Mouse (Mus musculus) thymus, adult 18-20 months (tissue): ENCODE results near the gene Dennd4a.

Experiments
- DNase-seq, 2 experiments: peaks; one replicate each; pipeline ENCODE4 v3.0.0; 2022; ENCODE audit warnings: mixed read lengths in 2 of 2

Gene Dennd4a

DNA sequence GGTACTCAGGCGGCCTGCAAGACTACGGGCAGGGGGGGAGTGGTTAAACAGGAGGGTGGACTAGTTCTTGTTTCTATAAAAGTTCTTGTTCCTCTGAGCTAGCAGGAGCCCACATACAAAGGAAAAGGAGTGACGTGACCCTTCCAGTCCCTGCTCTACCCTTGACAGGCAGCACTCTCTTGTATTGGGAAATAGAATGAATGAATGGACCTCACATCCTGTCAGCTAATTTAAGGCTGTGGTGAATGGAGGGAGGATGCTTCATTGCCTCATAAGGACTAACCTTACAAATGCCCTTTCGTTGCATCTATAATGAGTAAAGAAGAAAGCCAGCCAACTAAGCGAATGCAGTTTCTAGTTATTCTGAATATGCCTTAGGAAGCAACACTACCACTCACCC is 114.6 kb downstream of the Dennd4a start:
- no peak for DNase-seq

DNA sequence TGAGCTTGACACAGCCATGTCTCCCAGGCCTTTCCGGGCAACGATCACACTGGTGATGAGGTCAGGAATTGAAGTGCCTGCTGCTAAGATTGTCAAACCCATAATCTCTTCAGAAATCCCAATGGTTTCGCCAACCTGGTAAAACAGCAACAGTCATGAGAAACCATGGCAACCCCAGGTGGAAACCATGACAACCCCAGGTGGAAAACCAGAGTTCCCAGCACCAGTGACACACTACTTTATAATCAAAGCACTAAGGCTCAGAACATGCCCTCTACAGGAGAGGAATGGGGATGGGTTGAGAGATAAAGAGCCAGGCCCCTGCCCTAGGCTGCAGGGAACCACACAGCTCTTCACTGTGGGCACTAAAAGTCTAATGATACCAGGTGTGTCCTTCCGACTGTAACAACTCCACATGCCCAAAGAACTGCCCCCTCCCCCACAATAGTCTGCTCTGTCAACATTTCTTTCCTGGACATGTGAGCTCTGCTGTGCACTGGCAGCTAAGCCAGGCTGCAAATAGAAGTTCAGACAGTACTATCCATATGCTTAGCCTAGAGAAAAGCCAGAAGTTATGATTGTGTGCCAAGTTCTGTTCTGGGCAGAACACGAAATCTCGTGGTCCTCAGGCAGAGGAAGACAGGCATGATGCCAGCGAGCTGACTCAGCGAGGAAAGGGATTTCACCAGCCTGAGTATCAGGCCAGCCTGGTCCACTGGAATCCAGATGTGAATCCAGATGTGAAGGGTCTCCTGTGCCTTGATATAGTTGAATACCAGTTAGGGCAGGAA is 115.3 kb downstream of the Dennd4a start:
- DNase-seq: no peak

DNA sequence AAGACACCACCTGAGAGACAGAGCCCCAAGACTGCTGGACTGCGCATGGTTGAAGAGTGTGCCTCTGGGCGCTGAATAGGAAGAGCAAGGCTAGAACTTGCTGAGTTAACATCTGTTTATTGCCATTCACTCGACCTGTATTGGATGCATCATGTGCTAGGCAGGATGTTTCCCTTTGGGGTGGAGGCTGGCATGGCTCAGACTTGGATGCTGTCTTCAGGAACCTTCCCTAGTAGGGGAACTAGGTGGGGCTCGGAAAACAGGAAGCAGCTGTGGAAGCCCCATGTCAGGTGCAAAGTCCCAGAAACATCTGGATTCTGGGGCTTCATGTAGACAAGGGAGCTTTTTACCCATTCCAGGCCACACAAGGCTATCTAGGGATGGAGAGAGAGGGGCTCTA is 119.1 kb downstream of the Dennd4a start:
- DNase-seq: no peak

DNA sequence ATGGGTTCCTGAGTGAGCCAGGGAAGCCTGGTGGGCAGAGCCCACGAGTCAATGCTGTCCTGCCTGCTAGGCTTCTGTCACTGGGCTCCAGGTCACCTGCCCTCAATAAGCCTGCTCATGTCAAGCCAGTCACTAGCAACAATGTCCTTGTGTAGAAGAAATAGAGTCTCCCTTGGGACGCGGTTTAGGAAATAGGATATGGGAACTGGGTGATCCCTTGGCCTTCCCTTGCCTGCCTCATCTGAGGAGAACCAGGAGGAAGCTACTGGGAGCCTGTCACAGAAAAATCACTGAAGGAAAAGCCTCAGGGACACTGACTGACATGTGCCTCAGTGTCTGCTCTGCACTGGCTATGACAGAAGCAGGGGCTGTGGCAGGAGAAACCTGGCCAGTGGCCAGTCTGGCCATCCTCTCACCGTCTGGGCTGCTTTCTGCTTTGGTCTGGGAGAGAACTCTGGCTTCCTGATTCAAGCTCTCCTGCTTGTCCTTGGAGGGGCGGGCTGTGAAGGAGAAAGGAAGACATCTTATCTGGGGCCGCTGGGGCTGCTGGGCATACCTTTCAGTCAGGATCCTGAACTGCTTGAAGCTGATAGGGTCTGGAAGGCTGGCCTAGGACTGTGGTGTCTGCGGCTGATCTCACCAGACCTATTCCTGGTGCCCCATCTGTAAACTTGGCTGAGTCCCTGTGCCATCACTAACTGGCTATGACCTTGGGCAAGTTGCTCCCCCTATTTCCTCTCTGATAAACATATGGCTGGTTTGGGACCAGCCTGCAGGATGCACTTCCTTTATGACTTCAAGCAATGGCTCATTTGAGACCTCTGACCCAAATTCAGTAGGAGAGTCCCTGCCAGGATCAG is 120.8 kb downstream of the Dennd4a start:
- DNase-seq: no peak

DNA sequence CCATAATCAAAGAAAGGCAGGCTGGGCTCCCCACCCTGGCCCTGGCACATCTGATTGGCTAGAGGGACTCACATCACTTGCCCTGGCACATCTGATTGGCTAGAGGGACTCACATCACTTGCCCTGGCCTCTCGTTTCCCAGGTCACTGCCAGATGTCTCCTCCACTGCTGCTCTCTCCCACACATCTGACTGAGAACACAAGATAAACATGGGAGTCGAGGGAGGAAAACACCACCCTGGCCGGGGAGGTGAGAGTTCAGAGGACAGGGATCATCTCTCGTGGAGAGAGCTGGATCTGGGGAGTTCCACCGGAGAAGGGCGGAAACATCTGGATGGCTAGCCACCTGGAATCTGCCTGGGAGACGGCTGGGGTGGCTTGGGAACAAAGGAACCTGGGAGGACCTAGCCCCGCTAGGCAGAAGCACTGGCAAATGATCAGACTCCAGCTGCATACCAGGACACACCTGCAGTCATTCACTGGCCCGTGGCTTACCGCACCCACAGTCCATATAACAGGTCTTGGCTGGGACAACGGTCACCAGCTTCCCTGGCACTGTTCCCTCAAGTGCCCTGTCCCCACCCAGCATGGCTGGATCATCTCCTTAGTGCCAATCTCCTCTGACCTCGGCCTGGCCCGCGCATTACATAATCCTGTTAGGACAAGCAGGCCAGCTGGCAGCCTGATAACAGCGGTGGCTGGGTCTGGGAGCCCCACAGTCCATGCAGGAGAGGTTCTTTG is 123.0 kb downstream of the Dennd4a start:
- DNase-seq: no peak

DNA sequence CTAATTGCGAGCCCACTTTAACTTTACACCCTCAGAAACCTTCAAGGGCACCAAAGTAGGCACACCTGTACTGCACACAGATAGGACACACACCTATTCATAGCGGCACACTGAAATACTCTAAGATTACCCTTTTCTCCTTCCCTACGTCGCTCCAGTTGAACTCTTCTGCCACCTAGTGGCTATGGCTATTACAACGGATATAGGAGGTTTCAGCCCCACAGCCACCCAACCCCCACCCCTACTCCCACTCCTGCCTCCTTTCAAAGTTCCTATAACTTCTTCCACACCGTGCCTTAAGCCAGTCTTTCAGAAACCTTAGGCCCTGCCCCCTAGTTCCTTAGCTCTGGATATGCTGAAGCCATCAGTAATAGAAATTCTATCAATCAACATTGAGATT is 125.4 kb downstream of the Dennd4a start:
- peak in 1 of 2 experiments; percentile 32 for DNase-seq

DNA sequence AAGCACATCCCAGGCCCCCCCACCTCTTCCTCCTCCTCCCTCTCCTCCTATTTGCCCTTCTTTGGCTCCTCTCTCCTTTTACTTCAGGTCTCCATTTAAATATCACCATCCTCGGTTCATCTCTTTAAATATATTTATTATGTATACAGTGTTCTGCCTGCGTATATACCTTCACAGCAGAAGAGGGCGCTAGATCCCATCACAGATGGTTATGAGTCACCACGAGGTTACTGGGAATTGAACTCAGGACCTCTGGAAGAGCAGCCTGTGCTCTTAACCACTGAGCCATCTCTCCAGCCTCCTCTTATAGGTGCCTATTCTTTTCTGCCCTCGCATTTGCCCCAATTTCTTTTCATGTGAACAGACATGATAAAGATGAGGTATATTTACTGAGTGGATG is 126.4 kb downstream of the Dennd4a start:
- no peak for DNase-seq

DNA sequence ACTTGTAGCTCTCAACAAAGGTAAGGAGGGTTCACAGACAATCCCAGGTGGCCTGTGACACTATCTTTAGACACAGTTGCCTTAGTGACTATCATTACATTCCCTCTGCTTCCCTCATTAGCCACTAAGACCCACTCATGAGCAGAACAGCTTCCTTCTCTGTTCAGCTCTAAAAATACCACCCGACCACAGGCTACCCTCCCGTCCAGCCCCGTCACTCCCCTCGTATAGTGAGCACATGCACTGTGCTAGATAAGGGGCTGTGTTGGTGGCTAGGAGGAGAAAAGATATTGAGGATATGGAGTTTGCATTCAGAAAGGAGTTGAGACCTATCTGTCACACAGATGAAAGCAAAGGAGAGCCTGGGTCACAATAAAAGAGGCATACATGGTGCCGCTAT is 127.4 kb downstream of the Dennd4a start:
- DNase-seq: no peak

DNA sequence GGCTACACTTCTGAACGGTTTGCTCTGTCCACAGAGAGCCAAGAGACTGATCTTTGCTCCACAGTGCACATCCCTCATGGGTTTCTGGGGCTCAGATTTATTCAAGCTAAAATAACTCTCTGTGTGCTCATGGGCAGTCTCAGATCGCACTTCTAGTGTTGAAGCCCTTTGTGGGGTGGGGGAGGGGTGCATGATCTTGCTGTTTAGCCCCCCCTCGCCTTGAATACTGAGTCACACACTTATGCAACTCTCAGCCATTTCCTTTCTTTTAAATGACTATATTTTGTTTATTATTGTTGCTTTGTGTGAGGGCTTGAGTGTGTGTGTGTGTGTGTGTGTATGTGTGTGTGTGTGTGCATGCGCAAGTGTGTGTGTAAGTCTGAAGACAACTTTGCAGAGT is 128.1 kb downstream of the Dennd4a start:
- DNase-seq: no peak

DNA sequence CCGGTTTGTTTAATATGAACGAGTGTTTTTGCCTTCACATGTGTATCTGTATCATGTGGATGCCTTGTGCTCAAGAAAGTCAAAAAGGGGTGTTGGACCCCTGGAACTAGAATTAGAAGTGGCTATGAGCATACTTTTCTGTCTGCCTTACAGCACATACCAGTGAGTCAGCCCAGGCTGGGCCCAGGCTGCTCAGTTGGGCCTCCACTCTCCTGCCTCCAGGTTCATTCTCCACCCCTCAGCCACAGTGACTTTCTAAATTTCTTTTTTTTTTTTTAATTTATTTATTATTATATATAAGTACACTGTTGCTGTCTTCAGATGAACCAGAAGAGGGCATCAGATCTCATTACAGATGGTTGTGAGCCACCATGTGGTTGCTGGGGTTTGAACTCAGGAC is 128.7 kb downstream of the Dennd4a start:
- DNase-seq: no peak

DNA sequence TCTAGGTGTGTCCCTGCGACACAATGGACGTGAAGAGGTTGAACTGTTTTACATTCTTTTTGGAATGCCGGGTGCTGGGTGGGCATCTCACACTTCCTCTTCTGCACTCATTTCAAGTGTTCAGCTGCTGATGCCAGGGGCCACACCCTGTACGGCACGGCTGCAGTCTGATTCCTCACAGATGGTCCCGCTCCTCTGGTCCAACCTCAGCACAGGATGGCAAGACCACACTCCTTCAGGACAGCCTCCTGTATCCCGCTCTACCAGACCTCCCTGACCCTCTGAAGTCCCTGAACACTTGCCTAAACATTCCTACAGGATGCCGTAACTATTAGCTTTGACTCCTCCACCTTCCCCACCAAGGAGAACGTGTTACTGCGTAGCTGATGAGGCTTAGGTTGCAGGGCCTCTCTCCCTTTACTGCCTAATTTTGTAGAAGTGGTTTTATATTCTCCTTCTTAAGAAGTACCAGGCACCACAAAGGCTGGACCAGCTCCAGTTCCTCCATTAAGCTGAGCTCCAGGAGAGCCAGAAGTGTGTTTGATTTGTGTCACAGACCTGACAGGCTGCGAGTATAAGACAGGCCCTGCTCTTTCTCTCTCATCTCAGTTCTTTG is 129.7 kb downstream of the Dennd4a start:
- no peak for DNase-seq

DNA sequence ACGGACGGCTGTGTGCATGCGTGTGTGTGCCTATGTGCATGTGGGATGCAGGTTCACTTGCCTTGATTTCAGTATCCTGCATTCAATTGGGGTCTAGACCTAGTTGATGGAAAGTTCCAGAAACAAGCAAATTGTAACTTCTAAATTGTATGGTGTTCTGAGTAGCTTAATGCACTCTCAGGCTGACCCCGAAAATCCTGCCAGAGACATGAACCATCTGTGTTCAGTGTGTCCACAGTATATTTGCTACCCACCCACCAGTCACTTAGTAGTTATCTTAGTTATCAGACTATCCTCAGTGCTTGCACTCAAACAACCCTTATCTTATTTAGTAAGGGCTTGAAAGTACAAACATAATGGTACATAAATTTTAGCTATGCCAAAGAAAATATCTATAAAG is 130.5 kb downstream of the Dennd4a start:
- no peak for DNase-seq

DNA sequence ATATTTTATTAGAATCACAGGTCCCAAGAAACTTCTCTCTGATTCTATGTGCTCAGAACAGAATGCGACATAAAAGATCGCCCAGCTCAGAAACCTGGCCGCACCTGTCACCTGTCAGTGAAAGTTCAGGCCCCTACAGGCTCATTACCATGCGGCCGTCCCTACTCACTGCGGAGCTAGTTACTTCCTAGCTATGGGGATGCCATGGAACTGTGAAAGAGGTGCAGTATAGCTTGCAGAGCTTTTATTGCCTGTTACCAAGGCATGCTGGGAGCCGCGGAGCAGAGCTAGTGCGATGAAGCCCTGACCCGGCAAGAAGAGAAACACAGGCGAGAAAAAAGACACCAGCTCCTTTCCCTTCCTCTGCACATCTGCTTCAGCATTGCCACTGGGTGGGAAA is 132.9 kb downstream of the Dennd4a start:
- DNase-seq: no peak

DNA sequence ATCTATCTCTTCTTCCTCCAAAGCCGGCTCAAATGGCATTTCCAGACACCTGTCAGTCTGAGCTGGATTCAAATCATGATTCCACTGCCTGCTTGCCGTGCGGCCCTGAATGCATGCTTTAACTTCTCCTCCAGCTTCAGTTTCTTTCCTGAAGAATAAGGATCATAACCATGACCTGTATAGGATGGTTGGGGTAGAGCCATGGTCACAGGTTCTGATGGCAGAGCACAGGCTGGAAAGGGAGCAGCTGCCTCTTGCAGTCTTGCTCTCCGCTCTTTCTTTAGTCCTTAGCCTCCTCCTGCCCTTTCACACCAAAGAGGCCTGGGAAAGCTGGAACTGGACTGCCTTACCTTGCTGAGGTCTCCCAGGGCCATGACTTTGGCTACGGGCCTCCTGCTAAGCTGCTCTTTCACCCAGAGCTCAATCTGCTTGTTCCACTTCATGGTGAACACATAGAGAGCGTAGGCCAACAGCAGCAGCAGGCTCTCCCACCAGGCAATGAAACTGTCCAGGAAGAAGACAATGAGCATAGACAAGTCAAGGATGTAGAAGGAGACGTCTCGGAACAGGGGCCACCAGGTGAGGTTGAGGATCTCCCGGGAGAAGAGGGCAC is 136.4 kb downstream of the Dennd4a start:
- DNase-seq: no peak

DNA sequence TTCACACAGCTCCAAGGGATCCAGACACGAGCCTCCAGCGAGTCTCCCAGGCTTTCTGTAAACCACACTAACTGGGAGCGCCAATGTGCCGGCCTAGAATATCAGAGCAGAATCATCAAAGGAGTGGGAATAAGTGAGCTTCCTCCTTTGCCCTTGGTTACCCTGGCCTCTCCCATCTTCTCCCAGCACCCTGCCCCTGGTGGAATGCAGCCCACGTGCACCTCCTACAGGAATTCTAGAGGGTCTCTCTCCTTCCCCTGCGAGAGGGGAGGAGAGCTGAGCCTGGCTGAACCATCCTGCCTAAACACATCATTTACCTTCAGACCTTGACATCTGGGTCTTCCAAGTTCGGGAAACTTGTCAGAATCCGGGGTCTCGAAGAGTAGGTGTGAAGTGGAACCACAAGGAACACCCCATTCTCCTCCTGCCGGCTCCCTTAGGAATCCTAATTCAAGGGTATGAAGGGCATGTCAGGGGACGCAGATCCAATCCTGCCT is 140.1 kb downstream of the Dennd4a start, which contains the start of gene Slc24a1:
Gene Slc24a1, minus strand, starts transcription at position 447 of the 497 bp plus-strand sequence.
- DNase-seq: no peak

DNA sequence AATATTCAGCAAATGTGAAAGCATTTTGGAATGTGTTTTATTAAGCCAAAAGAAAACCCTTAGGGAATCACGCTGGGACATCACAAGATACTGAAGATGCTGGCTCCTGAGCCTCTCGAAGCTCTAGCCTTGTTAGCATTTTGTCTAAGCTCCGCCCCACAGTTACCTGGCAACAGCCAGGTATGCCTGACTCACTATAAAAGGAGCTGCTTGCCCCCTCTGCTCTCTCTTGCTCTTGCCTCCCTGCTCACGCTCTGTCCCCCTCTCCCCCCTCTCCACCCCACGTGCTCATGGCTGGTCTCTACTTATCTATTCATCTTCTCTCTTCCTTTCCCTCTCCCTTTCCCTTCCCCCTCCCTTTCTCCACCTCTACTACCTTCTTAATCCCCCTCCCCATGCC is 140.9 kb downstream of the Dennd4a start:
- no peak for DNase-seq

DNA sequence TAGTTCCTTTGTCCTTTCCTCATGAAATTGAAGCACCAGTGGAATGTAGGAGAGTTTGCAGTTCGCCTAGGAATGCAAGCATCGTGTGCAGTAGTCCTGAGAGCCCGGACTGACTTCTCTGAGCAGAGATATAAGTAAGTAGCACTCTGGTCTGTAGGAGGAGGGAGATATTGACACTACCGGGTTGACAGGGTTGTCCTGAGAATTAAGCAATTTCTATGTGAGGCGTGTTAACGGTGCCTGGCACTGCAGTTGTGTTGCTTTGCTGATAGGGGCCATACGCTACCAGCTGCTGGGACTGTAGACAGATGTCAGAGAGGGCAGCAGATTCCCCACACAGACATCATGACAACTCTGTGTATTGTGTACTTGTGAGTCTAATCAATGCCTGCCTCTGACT is 142.1 kb downstream of the Dennd4a start:
- DNase-seq: no peak

DNA sequence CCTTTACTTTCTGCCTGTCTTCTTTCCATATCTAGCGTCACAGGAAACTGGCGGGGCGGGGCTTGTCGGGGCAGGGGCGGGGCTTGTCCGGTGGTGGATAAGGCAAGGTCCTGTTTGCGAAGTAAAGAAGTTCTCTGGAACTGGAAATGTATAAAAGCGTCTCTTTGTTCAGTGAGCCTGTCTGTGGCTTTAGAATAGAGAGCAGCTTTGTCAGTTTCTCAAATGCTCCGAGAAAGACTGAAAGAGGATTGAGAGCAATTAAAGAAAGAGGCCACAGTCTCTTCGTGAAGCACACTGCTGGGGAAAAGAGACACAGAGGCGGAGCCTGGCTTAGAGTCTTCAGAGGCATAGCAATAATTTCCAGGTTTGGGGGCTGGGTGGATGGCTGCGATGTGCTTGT is 145.2 kb downstream of the Dennd4a start:
- DNase-seq: no peak

DNA sequence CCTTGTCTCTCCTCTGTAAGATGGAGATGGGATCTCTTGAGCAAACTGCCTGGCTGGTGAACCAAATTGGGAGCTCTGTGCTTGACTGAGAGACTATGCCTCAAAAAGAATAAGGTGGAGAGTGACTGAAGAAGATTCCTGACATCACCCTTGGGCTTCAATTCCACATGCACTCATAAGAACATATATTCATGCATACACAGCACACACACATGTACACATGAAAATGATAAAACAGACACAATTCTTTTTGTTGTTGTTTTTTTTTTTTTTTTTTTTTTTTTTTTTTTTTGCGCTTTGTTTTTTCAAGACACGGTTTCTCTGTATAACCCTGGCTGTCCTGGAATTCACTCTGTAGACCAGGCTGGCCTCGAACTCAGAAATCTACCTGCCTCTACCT is 146.1 kb downstream of the Dennd4a start:
- no peak for DNase-seq

DNA sequence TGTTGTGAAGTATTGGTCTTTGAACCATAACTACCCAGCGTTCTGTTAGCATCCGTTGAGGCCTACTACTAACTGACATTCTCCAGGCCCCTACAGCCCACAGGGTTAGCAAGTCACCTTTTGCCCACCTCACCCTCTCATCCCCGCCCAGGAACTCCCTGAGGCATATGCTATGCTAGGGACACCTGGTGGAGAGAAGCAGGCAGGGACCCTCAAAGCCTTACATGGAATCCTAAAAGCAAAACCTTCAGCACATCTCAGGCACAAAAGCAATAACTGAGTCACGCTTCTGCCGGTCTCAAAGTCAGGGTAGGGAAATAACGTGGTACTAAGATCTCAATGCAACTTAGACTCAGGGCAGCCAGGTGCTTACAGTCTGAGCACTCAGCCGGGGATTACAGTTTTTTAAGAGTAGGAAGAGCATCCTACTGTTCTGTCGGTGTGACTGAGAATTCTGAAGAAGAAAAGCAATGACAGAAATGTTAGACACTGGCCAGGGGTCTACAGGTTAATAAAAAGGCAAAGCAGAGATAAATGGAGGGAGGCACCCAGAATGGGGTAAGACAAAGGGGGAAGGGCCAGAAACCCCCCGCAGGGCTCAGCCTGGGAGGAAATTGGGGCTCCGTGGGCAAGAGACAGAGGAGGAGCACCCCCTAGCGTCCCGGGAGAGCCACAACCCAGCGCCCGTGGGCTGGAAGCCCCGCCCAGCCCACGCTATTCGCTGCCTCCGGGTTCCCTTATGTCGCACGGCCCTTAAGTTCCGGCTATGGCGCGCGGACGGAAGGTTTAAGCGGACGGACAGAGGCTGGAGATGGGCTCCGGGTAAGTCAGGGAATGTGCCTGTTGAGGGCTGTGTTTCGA is 149.2 kb downstream of the Dennd4a start, which contains the start of gene Ints14:
Gene Ints14, plus strand, starts transcription at position 789 of the 861 bp plus-strand sequence.
- peak; percentile 86 to 90 for DNase-seq

DNA sequence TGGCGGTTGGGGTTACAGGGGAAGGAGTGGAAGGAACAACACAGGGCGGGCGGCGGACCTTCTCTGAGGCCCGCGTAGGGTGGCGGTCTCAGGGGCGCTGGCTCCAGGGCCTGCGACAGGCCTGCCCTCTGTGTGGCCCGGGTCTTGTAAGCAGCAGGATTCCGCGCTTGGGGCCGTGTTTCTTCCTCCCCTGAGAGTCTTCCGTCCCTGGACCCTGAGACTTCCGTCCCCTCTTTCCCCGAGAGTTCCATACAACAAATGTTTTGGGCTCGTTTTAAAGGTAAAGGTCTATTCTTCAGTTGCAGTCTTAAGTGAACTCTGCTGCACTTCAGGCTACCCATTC is 149.8 kb downstream of the Dennd4a start:
- no peak for DNase-seq
